Mouse (Mus musculus): ENCODE data around the gene Atg5. TPM values are rescaled to one million over a fixed set of nuclear protein-coding genes. Genes with fewer than 3 reads are reported as not detected.

The Atg5 gene
- total and polyA plus RNA-seq, 2 experiments = 16.7 to 61.8 TPM

- no peak overlapping the region for H3K27ac ChIP-seq (replicated peaks; ENCODE audit: insufficient read depth, low read depth, low read length)
- H3K9ac ChIP-seq (ENCODE audit: low read depth, low read length) = no peak overlapping the region
- H3K36me3 ChIP-seq (ENCODE audit: control insufficient read depth, insufficient read depth, low read length) = no peaks in the 10 kb centered on the region
- 76% methylated on average over 13 of the region's 13 CpGs for WGBS
- H3K4me3 ChIP-seq (ENCODE audit: insufficient read depth, low read depth, low read length) = no peak overlapping the region
- TF ChIP-seq POLR2A (IDR thresholded peaks at IDR 0.05; ENCODE audit: extremely low read depth, insufficient read depth, low read length) (no peak), CTCF (IDR thresholded peaks at IDR 0.05; ENCODE audit: low read depth, low read length) (no peak)
- no peaks in the 10 kb centered on the region for H3K4me1 ChIP-seq (ENCODE audit: control insufficient read depth, insufficient read depth, low read length)
- H3K79me2 ChIP-seq (ENCODE audit: control insufficient read depth, insufficient read depth, low read length) = no peaks in the 10 kb centered on the region
- no peaks in the 10 kb centered on the region for H3K27me3 ChIP-seq (ENCODE audit: control insufficient read depth, insufficient read depth, low read length)
- DNase-seq (ENCODE audit: extremely low read depth, low read depth, low spot score) = no peak
Observed at GRCm38 (mm10) chr10:44400602-44401001, 132.4 kb downstream of the Atg5 start.

DNA sequence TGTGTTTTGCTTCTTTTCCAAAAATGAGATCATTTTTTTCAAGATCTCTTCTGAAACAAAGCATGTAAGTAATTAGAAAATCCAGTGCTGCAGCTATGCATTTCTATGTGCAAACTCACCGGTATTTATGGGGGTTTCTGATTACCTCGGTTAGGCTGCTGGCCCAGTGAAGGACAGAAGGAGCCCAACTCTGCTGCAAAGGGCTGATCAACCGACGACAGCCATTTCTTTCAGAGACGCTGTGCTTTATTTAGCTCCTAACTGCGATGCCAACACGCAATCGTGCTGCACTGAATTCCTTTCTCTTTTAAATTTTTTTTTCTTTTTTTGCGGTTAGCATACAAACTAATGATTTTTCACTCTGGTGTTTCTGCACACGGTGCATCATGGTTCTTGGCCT lies 133.4 kb downstream of the Atg5 start:
- no peak for DNase-seq (ENCODE audit: extremely low read depth, low read depth, low spot score)
- 89% methylated on average over 10 of the region's 10 CpGs for whole genome bisulfite sequencing
- Histone ChIP-seq H3K79me2 (ENCODE audit: control insufficient read depth, insufficient read depth, low read length) (no peaks in the 10 kb centered on the region), H3K27me3 (ENCODE audit: control insufficient read depth, insufficient read depth, low read length) (no peaks in the 10 kb centered on the region), H3K4me3 (ENCODE audit: insufficient read depth, low read depth, low read length) (no peak overlapping the region), H3K36me3 (ENCODE audit: control insufficient read depth, insufficient read depth, low read length) (no peaks in the 10 kb centered on the region), H3K4me1 (ENCODE audit: control insufficient read depth, insufficient read depth, low read length) (no peaks in the 10 kb centered on the region), H3K27ac (replicated peaks; ENCODE audit: insufficient read depth, low read depth, low read length) (no peak overlapping the region), H3K9ac (ENCODE audit: low read depth, low read length) (no peak overlapping the region)
- TF ChIP-seq CTCF (IDR thresholded peaks at IDR 0.05; ENCODE audit: low read depth, low read length) = no peak
- TF ChIP-seq POLR2A (IDR thresholded peaks at IDR 0.05; ENCODE audit: extremely low read depth, insufficient read depth, low read length) = no peak

- no peaks in the 10 kb centered on the region for H3K27me3 ChIP-seq (ENCODE audit: control insufficient read depth, insufficient read depth, low read length)
- H3K79me2 ChIP-seq (ENCODE audit: control insufficient read depth, insufficient read depth, low read length) = no peaks in the 10 kb centered on the region
- no peaks in the 10 kb centered on the region for H3K4me1 ChIP-seq (ENCODE audit: control insufficient read depth, insufficient read depth, low read length)
- TF ChIP-seq CTCF (IDR thresholded peaks at IDR 0.05; ENCODE audit: low read depth, low read length) (no peak), POLR2A (IDR thresholded peaks at IDR 0.05; ENCODE audit: extremely low read depth, insufficient read depth, low read length) (no peak)
- H3K36me3 ChIP-seq (ENCODE audit: control insufficient read depth, insufficient read depth, low read length) = no peaks in the 10 kb centered on the region
- no peak overlapping the region for H3K9ac ChIP-seq (ENCODE audit: low read depth, low read length)
- no peak overlapping the region for H3K4me3 ChIP-seq (ENCODE audit: insufficient read depth, low read depth, low read length)
- 69% methylated on average over 7 of the region's 7 CpGs for WGBS
- no peak overlapping the region for H3K27ac ChIP-seq (replicated peaks; ENCODE audit: insufficient read depth, low read depth, low read length)
- no peak for DNase-seq (ENCODE audit: extremely low read depth, low read depth, low spot score)
Observed at GRCm38 (mm10) chr10:44403415-44403814, 135.3 kb downstream of the Atg5 start.

- no peaks in the 10 kb centered on the region for H3K79me2 ChIP-seq (ENCODE audit: control insufficient read depth, insufficient read depth, low read length)
- no peaks in the 10 kb centered on the region for H3K4me1 ChIP-seq (ENCODE audit: control insufficient read depth, insufficient read depth, low read length)
- WGBS = 79% methylated on average over 10 of the region's 10 CpGs
- no peak overlapping the region for H3K9ac ChIP-seq (ENCODE audit: low read depth, low read length)
- no peak overlapping the region for H3K27ac ChIP-seq (replicated peaks; ENCODE audit: insufficient read depth, low read depth, low read length)
- no peaks in the 10 kb centered on the region for H3K36me3 ChIP-seq (ENCODE audit: control insufficient read depth, insufficient read depth, low read length)
- H3K27me3 ChIP-seq (ENCODE audit: control insufficient read depth, insufficient read depth, low read length) = no peaks in the 10 kb centered on the region
- DNase-seq (ENCODE audit: extremely low read depth, low read depth, low spot score) = no peak
- no peak overlapping the region for H3K4me3 ChIP-seq (ENCODE audit: insufficient read depth, low read depth, low read length)
- TF ChIP-seq POLR2A (IDR thresholded peaks at IDR 0.05; ENCODE audit: extremely low read depth, insufficient read depth, low read length) (no peak), CTCF (IDR thresholded peaks at IDR 0.05; ENCODE audit: low read depth, low read length) (no peak)
Observed at GRCm38 (mm10) chr10:44409054-44409453, 140.9 kb downstream of the Atg5 start.

GRCm38 (mm10) chr10:44409958-44410357 lies 141.8 kb downstream of the Atg5 start:
- no peaks in the 10 kb centered on the region for H3K4me1 ChIP-seq (ENCODE audit: control insufficient read depth, insufficient read depth, low read length)
- H3K27me3 ChIP-seq (ENCODE audit: control insufficient read depth, insufficient read depth, low read length) = no peaks in the 10 kb centered on the region
- H3K9ac ChIP-seq (ENCODE audit: low read depth, low read length) = no peak overlapping the region
- 90% methylated on average over 11 of the region's 11 CpGs for WGBS
- H3K36me3 ChIP-seq (ENCODE audit: control insufficient read depth, insufficient read depth, low read length) = no peaks in the 10 kb centered on the region
- H3K27ac ChIP-seq (replicated peaks; ENCODE audit: insufficient read depth, low read depth, low read length) = no peak overlapping the region
- no peak for DNase-seq (ENCODE audit: extremely low read depth, low read depth, low spot score)
- no peaks in the 10 kb centered on the region for H3K79me2 ChIP-seq (ENCODE audit: control insufficient read depth, insufficient read depth, low read length)
- no peak for TF ChIP-seq POLR2A (IDR thresholded peaks at IDR 0.05; ENCODE audit: extremely low read depth, insufficient read depth, low read length)
- TF ChIP-seq CTCF (IDR thresholded peaks at IDR 0.05; ENCODE audit: low read depth, low read length) = no peak
- H3K4me3 ChIP-seq (ENCODE audit: insufficient read depth, low read depth, low read length) = no peak overlapping the region

Other genes with a start within 250 kb of the Atg5 start
- 11.6 and 13.0 TPM in 2 replicates for gene Crybg1, start 119.5 kb upstream of the Atg5 start, total RNA-seq (2014; rRNA removed)
- 3.2 TPM in 2 replicates for gene Crybg1, start 119.5 kb upstream of the Atg5 start, polyA plus RNA-seq (2012; rRNA removed)

All from liver, adult 2 months (tissue).